Mouse (Mus musculus): ENCODE measurements at regions not wholly inside any gene's neighbourhood (a gene's known extent, or its start where the extent isn't known, plus 50 kb on each side); places are given as distances from the start of the nearest gene placed in this dataset.
A peak's percentile ranks its signal among the peaks of the same experiment; 100 is the strongest.
"Not testable (repeated sequence)": the region's sequence is repeated elsewhere in the genome, so short reads cannot be mapped to it uniquely, and the experiment has no call there.

DNA sequence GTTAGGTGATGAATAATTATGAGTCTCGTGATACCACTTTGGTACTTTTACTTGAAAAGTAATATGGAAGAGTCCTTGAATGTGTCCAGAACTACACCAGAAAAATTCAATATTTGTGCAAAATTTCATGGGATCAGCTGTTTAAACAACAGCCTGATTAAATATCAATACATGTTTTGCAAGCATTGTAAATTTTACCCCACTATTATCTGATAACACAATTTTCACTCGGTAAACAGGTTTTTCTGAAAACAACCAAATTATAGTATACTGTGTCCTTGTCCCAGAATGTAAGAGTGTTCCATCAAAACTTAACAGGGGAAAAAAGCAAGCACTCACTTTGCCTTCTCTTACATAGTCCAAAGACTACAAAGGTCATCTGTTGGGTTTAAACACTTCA lies 343.1 kb upstream of the Fign start:
- no peaks in the 10 kb centered on the region for H3K36me3 ChIP-seq
- H3K27me3 ChIP-seq (replicated peaks), result no peaks in the 10 kb centered on the region
- H3K9ac ChIP-seq (replicated peaks), result no peak overlapping the region
- no peak overlapping the region for H3K4me3 ChIP-seq (replicated peaks)
- H3K4me2 ChIP-seq, result no peak overlapping the region
- H3K9me3 ChIP-seq (replicated peaks), result no peaks in the 10 kb centered on the region
- no peak overlapping the region for H3K27ac ChIP-seq (replicated peaks)
- no peaks in the 10 kb centered on the region for H3K4me1 ChIP-seq
- ATAC-seq (ENCODE audit: low FRiP score), result no peak
- 95% methylated on average over 2 of the region's 2 CpGs for WGBS

DNA sequence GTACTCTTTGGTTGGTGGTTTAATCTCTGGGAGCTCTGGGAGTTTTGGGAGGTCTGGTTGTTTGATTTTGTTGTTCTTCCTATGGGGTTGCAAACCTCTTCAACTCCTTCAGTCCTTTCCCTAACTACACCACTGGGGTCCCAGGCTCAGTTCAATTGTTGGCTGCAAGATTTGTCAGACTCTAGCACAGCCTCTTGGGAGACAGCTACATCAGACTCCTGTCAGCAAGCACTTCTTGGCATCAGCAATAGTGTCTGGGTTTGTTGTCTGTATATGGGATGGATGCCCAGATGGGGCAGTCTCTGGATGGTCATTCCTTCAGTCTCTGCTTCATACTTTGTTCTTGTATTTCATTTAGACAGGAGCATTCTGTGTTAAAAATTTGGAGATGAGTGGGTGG lies 319.3 kb upstream of the Fign start:
- not testable (repeated sequence) for H3K27me3 ChIP-seq (replicated peaks)

DNA sequence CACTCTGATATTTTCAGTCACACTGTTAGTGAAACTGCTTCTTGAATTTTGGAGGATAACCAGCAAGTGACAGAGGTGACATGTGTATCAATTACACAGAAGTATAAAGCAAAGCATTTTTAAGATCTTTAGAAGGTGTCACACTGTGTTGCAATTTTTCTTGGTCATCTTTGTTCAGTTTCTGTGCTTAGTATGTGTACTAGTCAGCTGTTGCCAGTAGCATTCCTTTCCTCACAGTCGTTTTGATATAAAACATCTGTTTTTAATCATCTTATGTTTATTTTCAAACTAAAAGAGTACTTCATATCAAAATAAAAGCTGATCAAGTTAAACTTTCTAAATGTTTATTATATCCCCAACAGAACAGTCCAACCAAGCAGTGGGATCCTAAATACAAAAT lies 316.0 kb upstream of the Fign start:
- Histone ChIP-seq H3K27me3 (replicated peaks) (no peaks in the 10 kb centered on the region), H3K4me2 (no peak overlapping the region), H3K36me3 (no peaks in the 10 kb centered on the region), H3K4me3 (replicated peaks) (no peak overlapping the region), H3K27ac (replicated peaks) (no peak overlapping the region), H3K9ac (replicated peaks) (no peak overlapping the region), H3K9me3 (replicated peaks) (0 out of 2 replicates have a peak, but pooled peaks cover 3% of the 10 kb centered on the region), H3K4me1 (no peaks in the 10 kb centered on the region)
- WGBS, result 74% methylated on average over 1 of the region's 1 CpGs
- no peak for ATAC-seq (ENCODE audit: low FRiP score)

More for the DNA sequence above, 319.3 kb upstream of the Fign start:
- not testable (repeated sequence) for ATAC-seq (ENCODE audit: low FRiP score); H3K36me3 ChIP-seq; H3K4me2 ChIP-seq; H3K27ac ChIP-seq (replicated peaks); H3K9me3 ChIP-seq (replicated peaks); H3K4me3 ChIP-seq (replicated peaks); H3K4me1 ChIP-seq; H3K9ac ChIP-seq (replicated peaks)

DNA sequence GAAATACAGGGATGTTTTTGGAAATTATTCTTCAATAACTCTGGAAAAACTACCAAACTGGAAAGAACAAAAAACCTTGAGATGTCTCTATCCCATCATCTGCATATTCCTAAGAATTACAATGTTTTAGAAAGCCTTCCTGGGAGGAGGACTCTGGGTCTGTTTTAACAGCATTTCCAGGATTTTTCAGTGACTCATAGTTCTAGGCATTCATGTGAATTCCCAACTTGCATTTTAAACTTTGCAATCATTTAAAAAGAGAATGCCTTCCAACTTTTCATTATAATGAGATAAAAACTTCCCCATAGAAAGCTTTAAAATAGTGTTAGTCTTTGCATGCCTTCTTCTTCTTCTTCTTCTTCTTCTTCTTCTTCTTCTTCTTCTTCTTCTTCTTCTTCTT lies 315.4 kb upstream of the Fign start:
- no peak for ATAC-seq (ENCODE audit: low FRiP score)
- no peaks in the 10 kb centered on the region for H3K4me1 ChIP-seq
- H3K9me3 ChIP-seq (replicated peaks), result 0 out of 2 replicates have a peak, but pooled peaks cover 3% of the 10 kb centered on the region
- H3K36me3 ChIP-seq, result no peaks in the 10 kb centered on the region
- H3K27me3 ChIP-seq (replicated peaks), result no peaks in the 10 kb centered on the region
- H3K9ac ChIP-seq (replicated peaks), result no peak overlapping the region
- H3K4me3 ChIP-seq (replicated peaks), result no peak overlapping the region
- no peak overlapping the region for H3K27ac ChIP-seq (replicated peaks)
- no peak overlapping the region for H3K4me2 ChIP-seq

DNA sequence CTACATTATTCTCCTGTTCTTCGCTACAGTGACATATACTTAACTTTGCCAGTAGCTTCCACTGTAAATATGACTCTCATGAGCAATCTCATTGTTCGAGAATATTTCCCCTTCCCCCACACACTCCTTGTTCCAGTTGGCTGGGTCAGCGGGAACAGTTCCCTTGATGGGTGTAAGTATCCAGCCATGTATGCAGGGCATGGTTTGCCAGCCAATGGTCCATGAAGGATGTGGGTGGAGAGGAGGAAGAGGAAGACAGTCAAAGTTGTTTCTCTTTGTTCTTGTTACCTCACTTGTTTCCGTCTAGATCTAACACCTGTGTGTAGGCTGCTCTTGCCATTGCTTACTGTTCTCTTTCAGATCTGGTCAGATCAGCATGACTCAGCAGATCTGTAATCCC lies 298.1 kb upstream of the Fign start:
- Histone ChIP-seq H3K9me3 (replicated peaks) (no peaks in the 10 kb centered on the region), H3K9ac (replicated peaks) (no peak overlapping the region), H3K4me3 (replicated peaks) (no peak overlapping the region), H3K4me1 (0 out of 2 replicates have a peak, but pooled peaks cover 8% of the 10 kb centered on the region), H3K4me2 (no peak overlapping the region), H3K36me3 (no peaks in the 10 kb centered on the region), H3K27ac (replicated peaks) (no peak overlapping the region), H3K27me3 (replicated peaks) (no peaks in the 10 kb centered on the region)
- 67% methylated on average over 4 of the region's 4 CpGs for WGBS
- ATAC-seq (ENCODE audit: low FRiP score), result no peak; the same call in 1 of the 2 replicates

DNA sequence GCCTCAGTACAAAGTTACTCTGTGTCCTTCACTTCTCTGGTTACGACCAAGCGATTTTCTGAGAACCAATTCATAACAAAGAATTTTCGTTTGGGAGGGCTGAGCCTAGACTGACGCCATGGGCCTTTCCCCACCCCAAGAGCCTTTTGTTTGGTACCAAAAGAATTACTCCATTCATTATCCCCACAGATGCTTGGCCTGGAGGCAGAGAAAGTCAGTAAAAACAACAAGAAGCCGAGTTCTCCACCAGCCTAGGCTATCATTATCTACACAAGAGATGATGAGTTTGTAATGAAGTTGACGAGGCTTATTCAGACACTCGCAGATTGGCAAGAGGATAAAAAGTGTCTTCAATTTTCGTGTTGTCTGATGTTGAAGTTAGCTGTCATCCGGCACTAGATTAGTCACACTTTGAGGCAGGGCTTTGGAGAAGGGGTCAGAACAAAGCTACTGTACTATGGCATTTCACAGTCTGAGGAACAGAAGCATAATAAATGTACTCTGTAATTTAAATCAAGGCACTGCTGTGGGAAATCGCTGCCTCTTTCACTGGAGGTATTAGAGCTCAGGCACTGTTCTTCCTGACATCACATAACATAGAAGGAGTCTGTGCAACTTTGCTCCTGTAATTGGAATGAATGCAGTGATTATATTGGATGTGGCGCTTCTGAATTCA lies 296.9 kb upstream of the Fign start:
- Histone ChIP-seq H3K4me1 (0 out of 2 replicates have a peak, but pooled peaks cover 8% of the 10 kb centered on the region), H3K36me3 (no peaks in the 10 kb centered on the region), H3K4me3 (replicated peaks) (no peak overlapping the region), H3K9me3 (replicated peaks) (no peaks in the 10 kb centered on the region), H3K9ac (replicated peaks) (no peak overlapping the region), H3K4me2 (no peak overlapping the region), H3K27ac (replicated peaks) (peak overlapping the region; percentile 45), H3K27me3 (replicated peaks) (no peaks in the 10 kb centered on the region)
- peak; percentile 59; the same call in 1 of the 2 replicates for ATAC-seq (ENCODE audit: low FRiP score)
- 17% methylated on average over 11 of the region's 11 CpGs for WGBS

DNA sequence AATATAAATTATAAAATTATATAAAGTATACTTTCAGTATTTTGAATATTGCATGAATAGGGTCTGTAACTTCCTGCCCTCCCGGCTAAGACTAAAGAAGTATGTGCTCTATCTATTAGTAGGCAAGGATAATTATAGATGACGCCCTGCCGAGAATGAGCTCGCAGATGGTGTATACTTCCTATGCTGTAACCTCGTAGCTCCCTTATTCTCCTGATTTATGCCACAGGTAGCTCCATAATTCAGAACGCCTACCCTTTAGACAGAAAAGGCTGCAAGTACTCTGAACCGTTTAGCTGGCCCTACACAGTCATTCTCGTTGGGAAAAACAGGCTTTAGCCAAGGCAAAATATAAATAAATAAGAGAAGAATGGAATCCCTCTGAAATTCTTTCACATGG lies 296.4 kb upstream of the Fign start:
- Histone ChIP-seq H3K4me3 (replicated peaks) (no peak overlapping the region), H3K4me1 (0 out of 2 replicates have a peak, but pooled peaks cover 8% of the 10 kb centered on the region), H3K36me3 (no peaks in the 10 kb centered on the region), H3K4me2 (no peak overlapping the region), H3K9me3 (replicated peaks) (no peaks in the 10 kb centered on the region), H3K27ac (replicated peaks) (peak overlapping the region; percentile 45; the same call in 1 of the 2 replicates), H3K27me3 (replicated peaks) (no peaks in the 10 kb centered on the region), H3K9ac (replicated peaks) (no peak overlapping the region)
- no peak for ATAC-seq (ENCODE audit: low FRiP score)
- WGBS, result 20% methylated on average over 8 of the region's 8 CpGs

DNA sequence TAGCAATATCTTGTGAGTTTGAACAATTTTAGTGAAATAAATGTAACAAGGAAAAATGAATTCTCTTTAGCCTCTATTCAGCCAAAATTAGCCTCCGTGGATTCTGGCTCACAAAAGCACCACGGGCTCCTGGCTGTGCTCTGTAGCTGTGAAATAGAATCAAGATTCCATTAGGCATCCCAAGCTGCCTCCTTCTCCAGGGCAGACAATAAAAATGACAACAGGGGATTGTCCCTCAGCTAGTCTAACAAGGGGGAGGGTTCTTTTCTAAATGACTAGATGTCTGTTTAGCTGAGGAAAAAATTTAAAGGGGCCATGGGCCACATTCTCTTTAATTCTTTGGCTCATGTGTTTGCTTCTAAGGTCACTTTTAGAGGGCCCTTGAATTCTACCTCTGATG lies 272.0 kb upstream of the Fign start:
- Histone ChIP-seq H3K4me1 (peaks cover 15% of the 10 kb centered on the region), H3K4me2 (no peak overlapping the region; the same call in 1 of the 2 replicates), H3K36me3 (no peaks in the 10 kb centered on the region), H3K9me3 (replicated peaks) (no peaks in the 10 kb centered on the region), H3K9ac (replicated peaks) (no peak overlapping the region), H3K27me3 (replicated peaks) (no peaks in the 10 kb centered on the region), H3K27ac (replicated peaks) (no peak overlapping the region; the same call in 1 of the 2 replicates), H3K4me3 (replicated peaks) (no peak overlapping the region)
- peak; percentile 45; the same call in 1 of the 2 replicates for ATAC-seq (ENCODE audit: low FRiP score)
- WGBS, result 7% methylated on average over 2 of the region's 2 CpGs

DNA sequence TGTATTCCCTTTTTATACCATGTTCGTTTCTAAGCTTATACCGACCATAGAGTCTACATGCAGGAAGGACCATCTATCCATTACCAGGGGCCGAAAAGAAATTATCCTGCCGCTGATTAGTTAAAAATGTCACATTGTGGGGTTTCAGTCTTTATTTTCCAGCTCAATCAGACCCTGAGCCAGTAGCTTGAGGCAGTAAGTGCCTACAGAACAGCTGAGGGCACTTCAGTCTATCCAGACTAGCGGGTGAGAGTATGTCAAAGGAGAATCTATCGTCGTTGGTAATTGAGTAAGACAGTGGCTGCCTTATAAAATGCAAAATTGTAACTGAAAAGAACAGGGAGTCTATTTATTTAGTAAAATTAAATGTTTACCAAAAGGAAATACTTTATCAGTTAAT lies 269.4 kb upstream of the Fign start:
- no peak overlapping the region for H3K9ac ChIP-seq (replicated peaks)
- peaks cover 15% of the 10 kb centered on the region for H3K4me1 ChIP-seq
- no peaks in the 10 kb centered on the region for H3K36me3 ChIP-seq
- no peaks in the 10 kb centered on the region for H3K27me3 ChIP-seq (replicated peaks)
- ATAC-seq (ENCODE audit: low FRiP score), result no peak
- H3K4me2 ChIP-seq, result no peak overlapping the region; the same call in 1 of the 2 replicates
- H3K9me3 ChIP-seq (replicated peaks), result no peaks in the 10 kb centered on the region
- no peak overlapping the region for H3K27ac ChIP-seq (replicated peaks)
- no peak overlapping the region for H3K4me3 ChIP-seq (replicated peaks)
- 39% methylated on average over 7 of the region's 7 CpGs for WGBS

DNA sequence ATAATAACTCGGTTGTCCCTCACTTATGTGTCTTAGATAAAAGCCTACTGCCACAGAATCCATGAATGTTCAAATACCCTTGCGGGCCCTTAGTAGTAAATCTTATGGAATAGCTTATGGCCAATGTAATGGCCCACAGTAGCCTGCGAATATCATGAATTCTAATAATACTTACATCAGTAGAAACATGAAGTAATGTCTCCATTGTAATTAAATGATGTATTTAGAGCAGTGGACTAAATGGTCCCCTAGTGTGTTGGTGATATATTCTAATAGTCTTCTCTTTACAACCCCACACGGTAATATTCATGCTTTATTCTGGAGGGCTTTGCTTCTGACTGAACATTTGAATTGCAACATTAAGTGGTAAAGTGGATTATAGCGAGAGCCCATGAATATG lies 268.7 kb upstream of the Fign start:
- Histone ChIP-seq H3K27ac (replicated peaks) (no peak overlapping the region), H3K4me3 (replicated peaks) (no peak overlapping the region), H3K36me3 (no peaks in the 10 kb centered on the region), H3K27me3 (replicated peaks) (no peaks in the 10 kb centered on the region), H3K4me1 (peaks cover 15% of the 10 kb centered on the region), H3K9me3 (replicated peaks) (no peaks in the 10 kb centered on the region), H3K9ac (replicated peaks) (no peak overlapping the region), H3K4me2 (no peak overlapping the region)
- peak; percentile 76 for ATAC-seq (ENCODE audit: low FRiP score)
- 30% methylated on average over 5 of the region's 5 CpGs for WGBS

DNA sequence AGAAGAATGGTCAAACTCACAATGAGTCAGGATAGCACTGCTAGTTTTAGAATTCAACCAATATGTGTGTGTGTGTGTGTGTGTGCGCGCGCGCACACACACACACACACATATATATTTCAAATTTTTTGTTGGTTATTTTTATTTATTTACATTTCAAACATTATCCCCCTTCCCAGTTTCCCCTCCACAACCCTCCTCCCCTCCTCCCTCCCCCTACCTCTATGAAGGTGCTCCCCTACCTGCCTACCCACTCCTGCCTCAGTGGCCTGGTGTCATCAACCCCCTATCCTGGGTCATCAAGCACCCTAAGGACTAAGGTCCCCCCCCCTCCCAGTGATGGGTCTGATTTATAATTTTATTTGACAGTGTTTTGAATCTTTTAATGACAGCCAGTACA lies 258.4 kb upstream of the Fign start:
- no peaks in the 10 kb centered on the region for H3K9me3 ChIP-seq (replicated peaks)
- no peak overlapping the region for H3K27ac ChIP-seq (replicated peaks)
- no peaks in the 10 kb centered on the region for H3K27me3 ChIP-seq (replicated peaks)
- H3K36me3 ChIP-seq, result no peaks in the 10 kb centered on the region
- no peaks in the 10 kb centered on the region for H3K4me1 ChIP-seq
- no peak overlapping the region for H3K4me3 ChIP-seq (replicated peaks)
- no peak for ATAC-seq (ENCODE audit: low FRiP score)
- no peak overlapping the region for H3K4me2 ChIP-seq
- WGBS, result 97% methylated on average over 4 of the region's 4 CpGs
- no peak overlapping the region for H3K9ac ChIP-seq (replicated peaks)

DNA sequence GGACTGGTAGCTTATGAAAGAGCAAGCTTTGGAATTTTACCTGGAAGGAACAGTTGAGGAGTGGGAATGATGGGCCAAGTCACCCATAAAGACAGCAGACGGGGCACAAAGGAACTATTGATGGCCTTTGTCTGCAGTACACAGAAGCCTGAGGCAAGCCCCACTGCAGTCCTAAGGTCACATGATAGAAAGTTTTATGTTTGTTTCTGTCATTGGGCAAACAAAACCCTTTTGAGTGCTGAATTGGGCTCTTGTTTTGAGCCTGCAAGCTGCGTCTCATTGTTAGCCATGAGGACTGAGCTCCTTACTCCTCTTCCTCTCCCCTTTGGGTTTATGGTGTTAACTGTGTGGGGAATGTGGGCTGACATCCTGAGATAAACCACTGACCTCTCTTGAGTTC lies 227.7 kb upstream of the Fign start:
- H3K27me3 ChIP-seq (replicated peaks), result no peaks in the 10 kb centered on the region
- no peak overlapping the region for H3K9ac ChIP-seq (replicated peaks)
- H3K27ac ChIP-seq (replicated peaks), result no peak overlapping the region
- H3K9me3 ChIP-seq (replicated peaks), result no peaks in the 10 kb centered on the region
- ATAC-seq (ENCODE audit: low FRiP score), result no peak
- WGBS, result 26% methylated on average over 2 of the region's 2 CpGs
- no peaks in the 10 kb centered on the region for H3K36me3 ChIP-seq
- no peak overlapping the region for H3K4me3 ChIP-seq (replicated peaks)
- no peaks in the 10 kb centered on the region for H3K4me1 ChIP-seq
- H3K4me2 ChIP-seq, result no peak overlapping the region
